Mouse (Mus musculus) CH12.LX (cell line): Measurements from ENCODE around the gene Nudc. TPM values are rescaled to one million over a fixed set of nuclear protein-coding genes. Genes with fewer than 3 reads are reported as not detected.

Source experiments
- DNase-seq: peaks from one replicate; pipeline ENCODE4 v3.0.0-alpha.2; 2013; ENCODE audit errors: extremely low read depth
- H3K27ac ChIP-seq: 2 replicates; pipeline ENCODE4 v1.5.1; 2012; ENCODE audit warnings: low read depth, mild to moderate bottlenecking, control low read depth, moderate library complexity; ENCODE audit not compliant: insufficient read depth
- H3K27me3 ChIP-seq: replicated peaks from 2 replicates; pipeline ENCODE3; 2012; ENCODE audit warnings: inconsistent platforms
- H3K36me3 ChIP-seq, 2 experiments: replicated peaks in 1 of 2; 2 replicates each; pipeline versions ENCODE3 to v1.6.1; 2012; ENCODE audit warnings: inconsistent platforms in 1 of 2, low read length in 1 of 2, mild to moderate bottlenecking in 1 of 2, mixed read lengths in 1 of 2, moderate library complexity in 1 of 2; ENCODE audit not compliant: control insufficient read depth in 1 of 2, insufficient read depth in 1 of 2
- H3K4me1 ChIP-seq, 2 experiments: 2 replicates each; pipeline ENCODE4 v1.6.1; 2012; ENCODE audit warnings: inconsistent platforms in 1 of 2, moderate library complexity in 1 of 2; ENCODE audit not compliant: insufficient read depth in 2 of 2, control insufficient read depth in 1 of 2
- H3K4me2 ChIP-seq: 2 replicates; pipeline ENCODE4 v1.6.1; 2012; ENCODE audit warnings: low read depth, mild to moderate bottlenecking, control low read depth; ENCODE audit not compliant: poor library complexity, insufficient read depth, severe bottlenecking
- H3K4me3 ChIP-seq, 3 experiments: fragments of 150-350 bp in 1 of 3; sonication (generic) in 1 of 3; replicated peaks in 1 of 3; 2 replicates each; pipeline versions ENCODE3 to v1.5.1; 2011 to 2012; ENCODE audit warnings: low read depth in 2 of 3, low read length in 2 of 3, mild to moderate bottlenecking in 2 of 3, moderate library complexity in 2 of 3, control low read depth in 1 of 3, improper control_type of control experiment in 1 of 3, inconsistent platforms in 1 of 3, mixed read lengths in 1 of 3; ENCODE audit not compliant: poor library complexity in 1 of 3
- H3K79me2 ChIP-seq: replicated peaks from 2 replicates; pipeline ENCODE4 v1.6.1; 2012; ENCODE audit warnings: mild to moderate bottlenecking, moderate library complexity; ENCODE audit not compliant: control insufficient read depth, poor library complexity, insufficient read depth, severe bottlenecking; ENCODE audit errors: extremely low read depth
- H3K9ac ChIP-seq: 2 replicates; pipeline ENCODE4 v1.6.1; 2012; ENCODE audit warnings: low read depth, mild to moderate bottlenecking, control low read depth, moderate library complexity; ENCODE audit not compliant: insufficient read depth
- H3K9me3 ChIP-seq: replicated peaks from 2 replicates; pipeline ENCODE3; 2012; ENCODE audit warnings: low read length, inconsistent platforms, mixed read lengths
- CHD1 ChIP-seq: IDR thresholded peaks from 2 replicates; pipeline ENCODE4 v1.6.1; 2012; ENCODE audit warnings: low read depth, low read length, improper control_type of control experiment, inconsistent platforms
- CTCF ChIP-seq, 2 experiments: IDR thresholded peaks in 1 of 2; conservative IDR thresholded peaks in 1 of 2; 2 replicates each; pipeline ENCODE4 v1.5.1; 2011 to 2012; ENCODE audit warnings: low read depth in 2 of 2, low read length in 2 of 2, improper control_type of control experiment in 1 of 2, inconsistent platforms in 1 of 2, mild to moderate bottlenecking in 1 of 2, moderate library complexity in 1 of 2
- ELF1 ChIP-seq: IDR thresholded peaks from 2 replicates; pipeline ENCODE4 v1.6.1; 2014; ENCODE audit warnings: low read depth, mild to moderate bottlenecking, inconsistent platforms, low read length, improper control_type of control experiment
- ETS1 ChIP-seq: conservative IDR thresholded peaks from 2 replicates; pipeline ENCODE4 v1.6.1; 2012; ENCODE audit warnings: low read depth, mild to moderate bottlenecking, inconsistent platforms, low read length, improper control_type of control experiment, moderate library complexity
- GABPA ChIP-seq: IDR thresholded peaks from 2 replicates; pipeline ENCODE4 v1.6.1; 2012; ENCODE audit warnings: low read depth, low read length, improper control_type of control experiment, inconsistent platforms; ENCODE audit not compliant: insufficient replicate concordance
- HCFC1 ChIP-seq: IDR thresholded peaks from 2 replicates; pipeline ENCODE4 v1.6.1; 2012; ENCODE audit warnings: low read depth, mild to moderate bottlenecking, inconsistent platforms, low read length, improper control_type of control experiment
- MAZ ChIP-seq: IDR thresholded peaks from 2 replicates; pipeline ENCODE4 v1.6.1; 2012; ENCODE audit warnings: low read depth, mild to moderate bottlenecking, inconsistent platforms, low read length, improper control_type of control experiment, moderate library complexity
- MXI1 ChIP-seq: IDR thresholded peaks from 2 replicates; pipeline ENCODE4 v1.6.1; 2011; ENCODE audit warnings: mild to moderate bottlenecking, low read depth, low read length, improper control_type of control experiment
- MYC ChIP-seq: IDR thresholded peaks from 2 replicates; pipeline ENCODE4 v1.6.1; 2011; ENCODE audit warnings: low read depth, mild to moderate bottlenecking, improper control_type of control experiment, low read length
- NELFE ChIP-seq: IDR thresholded peaks from 2 replicates; pipeline ENCODE4 v1.6.1; 2011; ENCODE audit warnings: low read depth, low read length, improper control_type of control experiment
- POLR2AphosphoS2 ChIP-seq: IDR thresholded peaks from 2 replicates; pipeline ENCODE4 v1.6.1; 2011; ENCODE audit warnings: low read depth, low read length, improper control_type of control experiment
- RCOR1 ChIP-seq: conservative IDR thresholded peaks from 2 replicates; pipeline ENCODE4 v1.6.1; 2012; ENCODE audit warnings: low read depth, mild to moderate bottlenecking, inconsistent platforms, low read length, improper control_type of control experiment
- SIN3A ChIP-seq: IDR thresholded peaks from 2 replicates; pipeline ENCODE4 v1.6.1; 2012; ENCODE audit warnings: low read length, improper control_type of control experiment, inconsistent platforms
- ZC3H11A ChIP-seq: IDR thresholded peaks from 2 replicates; pipeline ENCODE4 v1.6.1; 2012; ENCODE audit warnings: low read depth, mild to moderate bottlenecking, inconsistent platforms, low read length, improper control_type of control experiment
- ZKSCAN1 ChIP-seq: IDR thresholded peaks from 2 replicates; pipeline ENCODE4 v1.6.1; 2012; ENCODE audit warnings: low read depth, inconsistent platforms, low read length, improper control_type of control experiment, borderline replicate concordance
- ZNF384 ChIP-seq: IDR thresholded peaks from 2 replicates; pipeline ENCODE4 v1.6.1; 2012; ENCODE audit warnings: low read depth, low read length, improper control_type of control experiment, inconsistent platforms
- dilution Hi-C: fragments of 300-500 bp; cut with MboI; formaldehyde crosslinking; loops from 2 replicates; pipeline ENCODE4 v1.14.3; 2020; ENCODE audit warnings: low sequenced_read_pairs; ENCODE audit not compliant: extremely low pct_unique_long_range_greater_than_20kb, extremely low pct_ligation_motif_present
- in situ Hi-C: fragments of 300-500 bp; cut with MboI; formaldehyde crosslinking; loops from 3 replicates; pipeline ENCODE4 v1.14.3; 2019; ENCODE audit warnings: low sequenced_read_pairs, low pct_ligation_motif_present, low pct_unique_long_range_greater_than_20kb, mixed read lengths
- polyA plus RNA-seq: library from polyadenylated mRNA; unstranded; fragments of >175 nt; gene quantifications from 2 replicates; pipeline ENCODE4 v1.2.1, GENCODE M21; 2012; ENCODE audit warnings: low read depth; ENCODE audit not compliant: insufficient read length
- total RNA-seq, 2 experiments: library from RNA; depleted of rRNA; stranded (reverse); fragments of 300-350 nt in 1 of 2; fragments of >200 nt in 1 of 2; gene quantifications; 2 replicates each; pipeline ENCODE4 v1.2.3; 2012 to 2014

Gene Nudc
- total and polyA plus RNA-seq, 3 experiments, result 199 to 718 (median 408) TPM

DNA sequence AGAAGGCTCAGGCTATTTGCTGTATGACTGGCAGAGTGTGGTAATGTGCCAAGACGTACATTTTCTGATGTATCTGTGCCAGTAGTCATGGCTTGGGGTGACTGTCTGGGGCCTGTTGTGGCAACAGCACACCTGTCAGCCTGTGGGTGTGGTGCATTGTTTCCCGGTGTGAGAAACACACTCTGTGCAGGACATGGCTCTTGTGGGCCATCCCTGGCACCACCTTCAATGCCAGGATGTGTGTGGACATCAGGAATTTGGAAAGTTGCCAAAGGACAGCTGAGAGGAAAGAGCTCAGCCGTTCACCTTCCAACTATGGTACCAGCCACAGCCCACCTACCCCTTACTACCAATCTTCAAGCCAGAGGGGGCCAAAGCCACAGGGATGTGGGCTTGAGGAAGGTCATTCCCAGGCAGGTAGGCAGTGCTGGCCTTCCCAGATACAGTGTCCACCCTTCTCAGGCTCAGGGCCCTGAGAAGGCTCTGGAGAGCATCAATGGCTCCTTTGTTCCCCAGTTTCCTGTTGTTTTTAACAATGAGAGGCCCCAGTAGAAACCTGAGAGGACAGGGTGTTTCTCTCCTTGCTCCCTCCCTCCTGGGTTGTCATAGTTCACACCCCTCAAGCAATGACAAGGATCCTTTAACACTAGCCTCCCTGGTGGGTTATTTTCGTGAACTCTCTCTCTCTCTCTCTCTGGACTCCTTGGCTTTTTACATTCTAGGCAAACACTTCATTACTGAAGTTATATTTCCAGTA, 56.1 kb downstream of the Nudc start (continued):
- TF ChIP-seq RCOR1, result no peak

DNA sequence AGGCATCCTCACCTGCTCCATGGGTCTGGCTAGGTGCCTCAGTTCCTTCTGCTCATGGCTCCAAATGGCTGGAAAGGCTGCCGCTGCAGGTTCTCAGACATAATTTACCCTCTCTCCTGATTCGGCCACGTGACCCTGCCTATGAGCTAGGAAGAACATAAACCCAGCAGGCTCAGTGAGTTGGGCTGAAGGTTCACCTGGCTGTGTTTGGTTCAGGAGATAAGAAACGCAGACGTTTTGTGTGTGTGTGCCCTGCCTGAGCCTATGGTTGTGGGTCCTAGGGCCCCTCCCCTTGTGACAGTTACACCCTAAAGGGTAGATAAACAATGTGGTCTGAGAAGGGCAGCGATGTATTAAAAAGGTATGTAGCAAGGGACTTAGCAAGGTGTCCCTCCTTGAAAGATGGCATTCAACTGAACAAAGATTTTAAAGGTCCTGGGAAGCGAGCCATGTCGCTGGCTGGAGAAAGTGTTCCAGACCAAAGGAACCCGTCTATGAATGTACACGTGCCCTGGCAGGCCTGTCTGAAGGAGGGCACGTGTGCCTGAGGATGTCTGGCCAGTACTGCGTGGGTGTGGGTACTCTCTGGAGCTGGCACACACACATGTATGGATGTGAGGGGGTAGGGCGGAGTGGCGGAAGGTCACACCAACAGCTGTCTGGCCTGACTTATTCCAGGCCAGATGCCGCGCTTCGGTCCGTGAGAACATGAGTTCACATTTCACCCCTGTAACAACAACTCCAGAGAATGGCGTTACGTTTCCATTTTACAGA, 57.0 kb downstream of the Nudc start:
- no peak overlapping the region for H3K4me3 ChIP-seq
- H3K79me2 ChIP-seq, result no peaks in the 10 kb centered on the region
- no peaks in the 10 kb centered on the region for H3K36me3 ChIP-seq
- DNase-seq, result no peak
- H3K4me1 ChIP-seq, result peaks cover 0 to 6% of the 10 kb centered on the region in 2 experiments; a peak in 2 of 4 replicates
- no peak overlapping the region for H3K4me2 ChIP-seq
- dilution Hi-C loops (no loop called here), in situ Hi-C loops (no loop called here)
- peaks cover 86% of the 10 kb centered on the region for H3K27me3 ChIP-seq
- H3K9me3 ChIP-seq, result no peaks in the 10 kb centered on the region
- H3K9ac ChIP-seq, result no peak overlapping the region
- no peak overlapping the region for H3K27ac ChIP-seq
- TF ChIP-seq ELF1 (no peak), ZNF384 (no peak), POLR2AphosphoS2 (no peak), ZKSCAN1 (no peak), CHD1 (no peak), MAZ (no peak), GABPA (no peak), HCFC1 (no peak), ETS1 (no peak), CTCF (conservative IDR thresholded peaks at IDR 0.05 in 1 of 2, IDR thresholded peaks at IDR 0.05 in 1 of 2; ENCODE audit: low read depth in 2 of 2, low read length in 2 of 2) (no peak), NELFE (no peak), SIN3A (no peak), MXI1 (no peak), MYC (no peak), ZC3H11A (no peak)
- TF ChIP-seq, all 38 proteins: peak for 0
